Mouse (Mus musculus) liver, adult 2 months (tissue): ENCODE measurements around the gene Rab12.

Experiments used
- CTCF ChIP-seq: fragments of 200-500 bp; IDR thresholded peaks from 2 replicates; pipeline ENCODE4 v1.5.1; 2011; ENCODE audit warnings: low read depth, low read length, control low read depth
- POLR2A ChIP-seq: fragments of 200-500 bp; IDR thresholded peaks from 2 replicates; pipeline ENCODE4 v1.6.1; 2011; ENCODE audit warnings: low read length, control low read depth; ENCODE audit not compliant: insufficient read depth; ENCODE audit errors: extremely low read depth

DNA sequence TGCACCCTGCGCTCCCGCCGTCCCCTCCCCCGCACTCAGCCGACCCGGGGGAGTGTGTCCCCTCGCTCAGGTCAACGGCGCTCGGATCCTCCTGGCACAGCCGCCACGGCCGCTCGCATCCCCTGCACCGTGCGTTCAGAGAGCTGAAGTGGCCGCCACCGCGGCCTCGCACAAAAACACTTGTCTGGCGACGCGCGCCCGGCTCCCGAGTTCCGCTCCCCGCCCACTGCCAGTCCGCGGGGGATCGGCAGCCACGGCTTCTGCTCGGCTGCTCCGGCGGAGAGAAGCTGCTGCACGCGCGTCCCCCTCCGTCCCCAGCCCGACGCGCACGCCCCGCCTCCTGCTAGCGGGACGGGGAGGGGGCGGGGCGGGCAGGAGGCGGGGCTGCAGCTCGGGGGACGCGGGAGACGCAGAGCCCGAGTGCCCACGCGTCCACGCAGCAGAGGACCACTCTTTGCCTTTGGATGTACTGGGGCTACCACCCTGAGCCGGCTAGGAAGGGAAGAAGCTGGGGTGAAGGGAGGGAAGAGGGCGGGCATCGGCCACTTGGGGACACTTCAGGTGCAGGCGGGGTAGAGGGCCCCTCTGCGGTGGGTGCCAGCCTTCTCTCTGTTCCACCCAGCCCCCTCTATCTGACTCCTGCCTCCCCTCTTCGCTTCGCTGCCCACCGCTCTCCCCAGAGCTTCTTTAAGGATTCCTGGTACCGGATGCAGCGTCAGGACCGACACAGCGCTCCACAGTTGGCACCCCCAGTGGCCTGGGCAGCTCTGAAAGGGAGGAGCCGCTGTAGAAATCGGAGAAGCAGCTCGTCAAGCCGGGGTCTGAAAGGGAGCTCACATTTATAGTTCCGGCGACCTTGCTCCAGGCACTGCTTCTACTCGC, 69.8 kb downstream of the Rab12 start, which contains the start of gene Mtcl1:
- TF ChIP-seq CTCF: no peak
- no peak for TF ChIP-seq POLR2A
